Mouse (Mus musculus) ovary, adult 18-20 months (tissue): Measurements from ENCODE around the gene Urgcp.
"Not testable (repeated sequence)": the region's sequence is repeated elsewhere in the genome, so short reads cannot be mapped to it uniquely, and the experiment has no call there.

Experiments used
- DNase-seq: peaks from one replicate; pipeline ENCODE4 v3.0.0; 2022; ENCODE audit warnings: low spot score, mixed read lengths

The Urgcp gene

DNA sequence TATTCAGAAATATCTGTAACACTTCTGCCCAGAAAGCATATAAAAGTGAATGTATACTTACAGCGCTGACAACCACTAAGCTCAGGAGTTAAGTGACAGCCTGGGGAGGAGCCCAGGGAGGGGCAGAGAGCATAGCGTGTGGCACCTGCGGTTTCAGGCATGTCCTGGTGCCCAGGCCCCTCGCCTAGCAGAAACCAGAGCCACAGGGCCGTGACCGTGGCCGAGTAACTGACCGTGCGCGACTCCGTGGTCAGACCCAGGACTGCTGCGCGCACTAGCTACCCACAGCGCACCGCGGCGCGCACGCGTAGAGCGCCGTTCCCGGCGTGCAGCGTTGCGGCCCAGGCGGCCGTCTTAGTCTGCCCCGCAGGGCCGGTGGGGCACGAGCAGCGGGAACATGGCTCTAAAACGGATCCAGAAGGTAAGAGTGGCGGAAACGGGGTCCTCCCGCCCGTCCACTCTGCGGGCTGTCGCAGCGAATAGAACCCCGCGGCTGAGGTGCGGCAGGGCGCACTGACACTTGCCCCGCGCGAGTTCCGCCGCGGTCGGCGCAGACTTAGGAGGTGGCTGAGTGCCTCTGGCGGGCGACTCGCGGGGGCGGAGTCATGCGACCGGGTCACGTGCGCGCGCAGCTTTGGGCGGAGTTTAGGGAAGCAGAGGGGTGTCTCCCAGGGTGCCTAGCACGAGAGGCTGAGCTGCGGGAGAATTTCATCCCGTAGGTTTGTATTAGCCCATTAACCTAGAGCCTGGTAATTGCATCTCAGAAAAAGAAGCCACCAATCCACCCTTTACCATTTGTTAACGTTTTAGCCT is at the start of gene Urgcp:
Urgcp (minus strand) TSS at position 557 of the 813 bp plus-strand sequence.
- DNase-seq = peak; percentile 88

DNA sequence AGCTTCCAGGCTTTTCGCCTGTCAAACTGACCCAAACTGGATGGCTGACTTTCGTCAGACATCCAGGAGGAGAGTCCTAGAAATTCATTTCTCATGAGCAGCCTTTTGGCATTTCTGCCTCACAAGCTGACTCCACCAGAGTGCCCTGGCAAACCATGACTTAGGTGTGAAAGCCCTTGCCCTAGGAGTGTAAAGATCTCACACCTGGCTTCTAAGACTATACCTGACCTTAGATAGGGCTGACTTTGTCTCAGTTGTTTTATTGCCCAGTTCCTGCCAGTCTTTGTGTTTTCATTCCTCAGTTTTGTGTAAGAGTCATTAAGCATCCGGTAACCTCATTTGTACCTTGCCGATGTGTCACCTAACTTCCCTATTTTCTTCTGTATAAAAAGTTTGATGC is 47.3 kb upstream of the Urgcp start:
- not testable (repeated sequence) for DNase-seq

DNA sequence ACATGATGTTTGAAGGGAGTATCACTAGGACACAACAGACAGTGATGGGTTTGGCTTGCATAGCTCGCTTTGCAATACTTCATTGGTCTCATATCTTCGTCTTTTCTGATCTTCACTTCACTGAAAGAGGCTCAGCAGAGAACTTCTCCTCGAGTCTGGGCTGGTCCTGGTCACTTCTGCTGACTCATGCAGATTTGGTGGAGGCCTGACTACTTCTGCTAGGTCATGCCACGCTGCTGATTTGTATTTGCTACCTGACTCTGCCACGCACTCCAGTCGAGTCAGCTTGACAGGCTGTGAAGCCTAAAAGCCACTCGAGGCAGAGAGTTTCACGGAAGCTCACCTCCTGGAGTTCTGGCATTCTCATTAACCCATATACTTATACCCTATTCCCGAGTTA is 45.8 kb upstream of the Urgcp start:
- DNase-seq = no peak

DNA sequence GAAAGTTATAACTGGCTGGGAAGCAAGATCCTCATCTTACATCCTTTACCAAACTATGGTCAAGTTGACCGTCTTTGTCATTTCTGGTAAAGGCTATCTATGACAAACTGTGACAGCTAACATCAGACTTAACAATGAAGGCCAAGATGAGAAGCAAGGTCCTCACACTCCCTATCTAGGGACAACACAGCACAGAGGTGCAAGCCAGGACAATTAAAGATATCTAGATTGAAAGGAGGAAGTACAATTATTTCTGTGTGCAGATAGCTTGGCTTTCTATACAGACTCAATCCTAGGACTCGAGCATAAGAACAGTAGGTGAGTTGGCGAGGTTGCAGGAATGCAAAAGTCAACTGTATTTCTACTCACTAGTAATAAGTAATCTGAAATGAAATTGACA is 43.5 kb upstream of the Urgcp start:
- no peak for DNase-seq

DNA sequence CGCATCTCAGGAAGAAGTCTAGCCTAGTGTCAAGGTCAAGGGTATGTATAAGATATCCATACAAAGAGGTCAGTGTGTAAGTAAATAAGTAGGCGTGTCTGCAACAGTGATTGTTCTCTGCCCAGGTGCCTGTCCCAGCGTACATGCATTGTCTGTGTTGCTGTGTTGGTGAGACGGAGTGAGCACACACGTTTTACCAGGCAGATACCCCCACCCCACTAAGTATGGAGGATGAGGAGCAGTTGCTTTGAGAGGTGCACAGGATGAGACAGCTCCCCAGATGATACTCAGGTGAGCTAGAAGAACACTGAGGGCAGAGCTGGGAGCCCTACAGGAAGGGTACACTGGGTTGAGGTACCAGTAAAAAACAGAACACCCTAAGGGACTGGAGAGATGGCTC is 42.0 kb upstream of the Urgcp start:
- DNase-seq = no peak

DNA sequence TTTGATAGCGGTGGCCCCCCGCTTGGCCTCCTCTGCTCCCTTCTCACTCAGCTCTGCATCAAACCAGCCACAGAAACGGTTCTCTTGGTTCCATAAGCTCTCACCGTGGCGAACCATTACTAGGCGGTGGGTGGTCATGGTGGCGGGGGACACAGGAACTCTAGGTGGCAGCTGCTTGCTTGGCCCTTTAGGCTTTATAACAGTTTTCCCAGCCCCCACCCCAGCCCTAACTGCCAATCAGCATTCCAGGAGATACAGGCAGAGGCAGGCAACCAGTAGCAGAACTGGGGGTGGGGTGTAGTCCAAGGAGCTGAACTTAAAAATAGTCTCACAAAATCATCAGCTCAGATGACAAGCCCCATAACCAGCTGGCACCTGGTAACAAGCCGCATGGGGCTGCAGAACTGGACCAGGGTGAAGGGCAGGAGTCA is 41.4 kb upstream of the Urgcp start, which contains the start of gene Pgam2:
Pgam2 (minus strand) TSS at position 183 of the 431 bp plus-strand sequence.
- no peak for DNase-seq

DNA sequence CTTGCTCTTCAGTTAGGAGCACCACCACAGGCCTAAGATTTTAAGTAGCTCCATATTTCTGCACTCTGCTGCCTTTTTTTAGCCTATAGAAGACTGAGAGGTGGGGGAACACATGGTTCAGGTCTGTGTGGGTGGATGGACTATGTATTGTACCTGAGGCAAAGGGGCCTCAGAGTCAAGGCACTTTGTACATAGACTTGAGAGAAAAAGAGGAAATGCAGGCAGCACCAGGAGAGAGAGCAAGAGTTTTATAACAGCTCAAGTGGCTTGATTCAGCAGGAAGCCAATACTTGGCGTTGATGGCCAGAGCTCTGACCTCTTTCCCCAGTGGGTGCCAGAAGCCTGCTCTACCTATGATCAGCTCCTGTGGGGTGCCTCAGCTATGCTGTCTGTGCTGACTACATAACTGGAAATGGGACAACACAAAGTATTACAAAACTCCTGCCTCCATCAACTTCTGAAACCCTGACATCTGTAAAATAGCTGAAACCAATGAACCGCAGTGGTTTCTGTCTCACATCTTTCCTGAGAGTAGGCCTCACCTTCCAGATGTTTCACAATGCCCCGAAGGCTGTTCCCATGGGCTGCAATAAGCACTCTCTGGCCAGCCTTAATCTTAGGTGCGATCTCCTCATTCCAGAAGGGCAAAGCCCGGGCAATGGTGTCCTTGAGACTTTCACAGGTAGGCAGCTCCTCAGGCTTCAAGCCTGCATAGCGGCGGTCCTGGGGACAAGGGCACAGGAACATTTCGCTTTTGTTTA is 40.5 kb upstream of the Urgcp start:
- DNase-seq = no peak

DNA sequence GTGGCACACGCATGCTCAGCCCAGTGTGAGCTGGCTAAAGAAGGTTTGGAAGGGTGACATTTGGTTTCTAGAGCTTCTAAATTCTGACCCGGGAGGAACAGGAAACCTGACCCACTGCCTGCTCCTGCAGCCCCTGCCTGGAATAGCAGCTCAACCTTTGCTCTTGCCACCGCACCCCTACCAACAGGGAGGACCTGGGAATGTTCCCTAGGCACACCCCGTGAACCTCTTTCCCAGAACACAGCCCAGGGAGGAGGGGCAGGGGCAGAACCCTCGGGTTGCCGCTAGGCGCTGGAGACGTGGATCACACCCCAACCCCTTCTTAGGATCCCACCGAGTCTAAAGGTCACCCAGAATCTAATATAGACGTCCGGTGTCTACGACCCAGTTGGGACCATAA is 39.8 kb upstream of the Urgcp start:
- DNase-seq = no peak

DNA sequence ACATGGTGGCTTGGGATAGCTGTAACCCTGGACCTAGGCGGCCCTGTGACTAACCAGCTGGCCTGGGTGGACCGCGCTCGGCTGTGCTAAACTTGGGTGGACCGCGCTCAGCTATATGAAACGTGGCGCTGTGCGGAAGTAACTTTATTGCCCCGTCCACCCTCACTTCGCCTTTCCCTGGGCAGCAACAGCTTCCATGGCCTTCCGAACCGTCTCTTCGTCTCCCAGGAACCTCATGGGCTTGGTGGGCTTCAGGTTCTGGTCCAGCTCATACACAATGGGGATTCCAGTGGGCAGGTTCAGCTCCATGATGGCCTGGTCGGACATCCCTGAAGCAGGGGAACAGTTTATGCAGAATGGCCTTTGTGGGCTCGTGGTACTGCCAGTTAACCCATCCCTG is 39.3 kb upstream of the Urgcp start:
- DNase-seq = no peak

DNA sequence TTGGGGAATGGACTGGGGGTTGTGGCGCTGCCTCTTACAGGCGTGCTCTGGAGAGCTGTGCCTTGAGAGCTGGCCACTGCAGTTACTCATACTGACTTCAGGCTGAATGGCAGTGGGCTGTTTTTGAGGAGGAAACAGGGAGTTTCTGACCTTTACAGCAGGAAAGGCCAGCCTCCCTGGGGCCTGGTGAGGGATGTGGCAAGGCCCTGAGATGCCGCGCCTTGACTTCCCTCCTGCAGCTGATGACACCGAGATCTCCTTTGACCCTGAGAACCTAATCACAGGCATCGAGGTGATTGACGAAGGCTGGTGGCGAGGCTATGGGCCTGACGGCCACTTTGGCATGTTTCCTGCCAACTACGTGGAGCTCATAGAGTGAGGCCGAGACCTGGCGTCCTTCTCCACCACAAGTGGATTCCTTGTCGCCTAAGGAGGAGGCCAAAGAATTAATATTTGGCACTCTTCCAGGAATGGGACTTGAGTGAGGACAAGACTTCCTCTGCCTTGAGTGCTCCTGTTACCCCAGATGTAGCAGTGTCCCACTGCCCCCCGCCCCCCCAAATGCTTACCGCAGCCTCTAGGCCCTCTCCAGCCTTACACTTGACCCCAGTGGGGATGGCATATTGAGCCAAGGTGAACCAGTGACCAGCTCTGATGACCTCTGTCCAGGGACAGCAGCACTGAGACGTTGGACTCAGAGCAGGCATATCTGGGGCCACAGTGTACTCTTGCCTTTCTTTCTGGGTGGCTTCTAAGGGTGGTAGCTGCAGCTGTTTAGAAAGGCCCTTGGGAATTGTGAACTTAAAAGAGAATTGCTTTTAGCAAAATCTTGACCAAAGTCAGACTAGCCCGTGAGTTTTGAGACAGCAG is 37.7 kb upstream of the Urgcp start:
- no peak for DNase-seq

DNA sequence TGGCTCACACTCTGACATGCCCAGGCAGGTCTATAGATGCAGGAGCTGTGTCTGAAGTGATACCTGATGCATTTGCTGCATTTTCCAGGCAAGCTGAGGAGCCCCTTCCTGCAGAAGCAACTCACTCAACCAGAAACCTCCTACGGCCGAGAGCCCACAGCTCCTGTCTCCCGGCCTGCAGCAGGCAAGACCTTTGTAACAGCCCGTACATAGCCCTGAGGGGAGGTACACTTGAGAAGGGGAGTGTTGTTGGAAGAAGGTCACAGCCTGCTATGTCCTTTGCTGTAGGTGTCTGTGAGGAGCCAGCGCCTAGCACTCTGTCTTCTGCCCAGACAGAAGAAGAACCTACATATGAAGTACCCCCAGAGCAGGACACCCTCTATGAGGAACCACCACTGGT is 35.8 kb upstream of the Urgcp start:
- DNase-seq = no peak

DNA sequence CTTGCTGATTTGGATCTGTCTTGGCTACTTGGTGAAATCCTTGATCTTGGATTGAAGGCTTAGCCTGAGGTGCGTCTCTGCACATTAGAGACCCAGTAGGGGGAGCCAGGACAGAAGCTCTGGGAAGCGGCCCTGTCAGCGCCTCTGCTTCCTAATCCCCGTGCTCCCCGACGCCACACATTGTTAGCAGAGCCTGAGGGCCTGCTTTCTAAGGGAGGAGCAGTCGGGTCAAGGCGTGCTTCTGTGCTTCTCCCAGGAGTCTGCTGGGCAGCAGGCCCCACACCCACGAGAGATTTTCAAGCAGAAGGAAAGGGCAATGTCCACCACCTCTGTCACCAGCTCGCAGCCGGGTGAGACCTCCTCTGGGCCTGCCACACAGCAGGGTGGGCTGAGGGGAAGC is 35.2 kb upstream of the Urgcp start:
- DNase-seq = no peak

DNA sequence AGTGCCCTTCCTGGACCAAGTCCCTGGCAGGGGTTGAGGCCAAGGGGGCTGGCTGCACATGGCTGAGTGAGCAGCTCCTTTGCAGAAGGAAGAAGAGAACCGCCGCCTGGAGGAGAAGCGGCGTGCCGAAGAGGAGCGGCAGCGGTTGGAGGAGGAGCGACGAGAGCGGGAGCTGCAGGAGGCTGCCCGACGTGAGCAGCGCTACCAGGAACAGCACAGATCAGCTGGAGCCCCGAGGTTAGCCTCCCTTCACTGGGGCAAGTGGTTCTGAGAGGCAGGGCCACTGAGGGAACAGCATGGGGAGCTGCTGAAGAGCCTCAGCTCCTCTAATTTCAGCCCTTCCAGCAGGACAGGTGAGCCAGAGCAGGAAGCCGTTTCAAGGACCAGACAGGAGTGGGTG is 34.8 kb upstream of the Urgcp start:
- no peak for DNase-seq

DNA sequence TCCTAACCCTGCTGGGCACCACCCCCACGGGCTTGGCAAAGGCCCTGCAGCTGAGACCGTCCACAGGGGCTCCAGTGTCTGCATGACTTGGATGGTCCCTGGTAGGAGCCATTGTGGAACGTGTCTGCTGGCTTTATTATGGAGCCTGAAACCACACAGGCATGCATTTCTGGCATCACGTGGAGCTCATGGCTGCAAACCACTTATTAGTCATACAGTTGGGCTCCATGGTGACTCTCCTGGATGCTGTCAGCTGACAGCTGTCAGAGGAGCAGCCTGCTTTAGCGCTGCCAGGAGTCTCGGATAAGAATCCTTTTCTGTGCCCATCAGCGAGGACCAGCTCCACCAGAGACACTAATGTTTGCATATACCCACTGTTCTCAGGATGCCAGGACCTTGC is 33.5 kb upstream of the Urgcp start:
- DNase-seq = no peak

DNA sequence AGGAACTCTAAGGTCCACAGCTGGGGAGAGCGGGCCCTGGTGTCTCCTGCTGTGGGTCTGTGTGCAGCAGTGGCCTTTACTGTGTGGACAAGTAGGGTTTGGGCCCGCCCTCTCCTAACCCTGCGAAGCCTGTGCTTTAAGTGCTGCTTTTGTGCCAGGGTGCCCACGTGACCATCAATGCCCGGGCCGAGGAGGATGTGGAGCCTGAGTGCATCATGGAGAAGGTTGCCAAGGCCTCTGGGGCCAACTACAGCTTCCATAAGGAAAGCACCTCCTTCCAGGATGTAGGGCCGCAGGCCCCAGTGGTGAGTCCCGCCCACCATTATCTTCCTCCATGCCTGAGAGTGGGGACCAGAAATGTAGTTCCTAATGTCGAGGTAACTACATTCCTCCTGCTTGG is 33.1 kb upstream of the Urgcp start:
- no peak for DNase-seq

DNA sequence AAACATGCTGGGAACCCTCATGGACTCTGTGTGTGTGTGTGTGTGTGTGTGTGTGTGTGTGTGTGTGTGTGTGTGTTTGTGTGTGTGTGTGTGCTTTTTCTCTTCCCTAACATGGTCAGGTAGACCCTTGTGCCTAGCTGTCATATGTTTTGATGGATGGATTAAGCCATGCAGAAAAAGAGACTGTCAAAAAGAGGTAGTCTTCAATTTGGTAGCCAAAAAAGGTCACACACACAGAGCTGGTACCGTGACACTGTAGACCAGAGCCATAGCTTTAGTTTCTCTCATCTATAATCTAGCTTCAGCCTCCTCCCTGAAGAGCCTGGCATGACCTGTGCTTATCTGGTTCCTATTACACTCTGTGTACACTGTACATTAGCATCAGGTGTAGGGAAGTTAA is 28.3 kb upstream of the Urgcp start:
- DNase-seq = no peak

DNA sequence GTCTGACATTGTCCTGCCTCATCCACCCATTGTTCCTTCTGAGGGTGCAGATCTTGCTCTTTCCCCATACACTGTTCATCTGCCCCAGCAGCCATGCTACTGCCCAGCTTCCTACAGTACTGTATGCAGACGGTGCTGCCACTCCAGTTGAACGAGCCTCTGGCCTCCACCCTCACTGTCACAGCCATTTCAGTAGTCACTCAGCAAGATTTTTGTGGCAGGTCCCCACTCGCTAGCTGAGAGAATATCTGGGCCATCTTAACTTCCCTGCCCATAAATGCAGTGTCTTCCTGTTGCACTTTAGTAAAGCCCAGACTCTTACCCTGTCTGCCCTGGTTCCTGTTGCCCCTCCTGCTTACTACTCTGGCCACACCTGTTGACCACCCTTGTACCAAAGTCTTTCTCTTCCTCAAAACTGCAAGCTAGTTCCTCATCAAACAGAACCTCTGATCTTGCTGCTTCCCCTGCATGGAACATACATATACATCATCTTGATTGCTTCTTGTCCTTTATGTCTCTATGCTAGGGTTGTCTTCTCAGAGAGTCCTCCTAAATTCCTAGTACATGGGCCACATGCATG is 27.7 kb upstream of the Urgcp start:
- DNase-seq = no peak

DNA sequence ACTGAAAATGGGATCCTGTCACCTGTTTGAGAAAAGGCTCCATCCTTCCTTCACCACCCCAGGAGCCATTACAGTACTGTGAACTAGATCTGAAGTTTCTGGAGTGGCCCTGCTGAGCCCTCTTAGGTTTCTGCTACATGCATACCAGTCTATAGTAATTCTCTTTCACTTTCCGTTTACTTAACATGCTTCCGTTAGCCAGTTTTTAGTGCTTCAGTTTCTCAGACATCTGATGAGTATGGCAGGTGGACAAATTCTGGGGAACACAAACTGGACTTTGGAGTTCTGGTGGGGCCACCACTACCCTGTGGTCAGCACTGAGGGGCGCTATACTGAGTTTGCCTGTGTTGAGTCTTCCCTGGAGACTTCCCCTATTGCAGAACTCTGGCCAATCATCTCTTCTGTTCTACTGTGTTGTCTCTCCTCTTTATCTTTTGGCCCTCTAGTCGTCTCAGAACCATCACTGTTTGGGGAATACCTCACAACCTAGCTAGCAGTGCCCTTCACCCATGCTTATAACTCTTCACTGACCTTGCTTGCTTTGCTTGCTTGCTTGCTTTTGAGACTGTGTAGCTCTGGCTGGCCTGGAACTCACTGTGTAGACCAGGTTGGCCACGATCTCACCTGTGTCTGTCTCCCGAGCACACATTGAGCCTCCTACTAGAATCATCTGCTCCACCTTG is 27.0 kb upstream of the Urgcp start:
- DNase-seq = no peak

DNA sequence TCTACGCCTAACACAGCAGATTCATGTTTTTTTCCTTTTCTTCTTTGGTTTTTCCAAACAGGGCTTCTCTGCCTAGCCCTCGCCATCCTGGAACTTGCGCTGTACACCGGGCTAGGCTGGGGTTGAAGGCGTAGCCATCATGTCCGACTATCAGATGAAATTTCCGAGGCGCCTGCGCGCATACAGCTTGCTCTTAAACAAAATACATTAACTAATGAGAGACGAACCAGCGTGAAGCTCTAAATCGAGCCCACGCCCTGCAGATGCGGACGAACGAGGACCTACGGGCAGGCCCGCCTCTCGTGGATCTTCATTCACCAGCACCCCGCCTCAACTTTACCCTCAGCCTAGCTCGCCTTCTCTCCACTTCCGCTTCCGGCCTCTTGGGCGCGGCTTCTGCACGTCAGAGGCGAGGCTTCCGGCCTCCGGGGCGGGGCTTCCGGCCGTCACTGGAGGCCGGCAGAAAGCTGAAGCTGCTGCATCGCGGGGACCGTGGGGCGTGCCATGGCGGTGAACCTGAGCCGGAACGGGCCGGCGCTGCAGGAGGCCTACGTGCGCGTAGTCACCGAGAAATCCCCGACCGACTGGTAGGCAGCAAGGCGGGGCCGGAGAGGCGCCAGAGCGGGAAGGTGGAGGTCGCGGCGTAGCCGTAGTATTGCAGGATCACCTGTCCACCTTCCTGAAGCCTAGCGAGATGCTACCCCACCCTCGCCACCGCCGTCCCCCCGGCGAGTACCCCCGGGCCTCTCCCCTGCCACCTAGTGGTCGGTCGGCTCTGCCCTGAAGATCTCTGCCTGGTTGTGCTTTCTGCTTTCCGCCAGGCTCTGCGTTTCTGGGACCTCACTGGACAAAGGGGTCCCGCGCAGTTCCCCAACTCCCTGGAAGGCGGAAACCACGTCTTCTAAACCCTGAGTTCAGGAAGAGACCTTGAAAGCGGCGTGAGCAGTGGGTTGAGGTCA is 26.2 kb upstream of the Urgcp start, which contains the start of gene Dbnl:
Dbnl (plus strand) TSS at position 433 of the 959 bp plus-strand sequence.
- DNase-seq = peak; percentile 91

DNA sequence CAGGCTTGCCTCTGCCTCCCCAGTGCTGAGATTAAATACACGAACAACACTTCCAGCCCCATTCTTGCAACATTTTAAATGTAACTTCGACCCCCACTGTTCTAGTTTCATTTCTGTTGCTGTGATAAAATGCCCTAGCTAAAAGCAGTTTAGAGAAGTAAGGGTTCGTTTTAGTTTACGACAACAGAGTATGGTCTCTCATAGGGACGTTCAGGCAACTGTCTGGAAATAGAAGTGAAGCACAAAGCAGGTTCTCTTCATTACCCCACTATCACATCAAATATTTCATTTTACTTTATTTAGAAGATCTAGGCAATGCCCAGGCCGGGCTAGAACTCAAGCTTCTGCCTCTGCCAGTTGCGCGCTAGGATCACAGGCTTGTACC is 25.5 kb upstream of the Urgcp start:
- no peak for DNase-seq
